Mouse (Mus musculus): ENCODE measurements around the gene Arhgef10l. TPM values are rescaled to one million over a fixed set of nuclear protein-coding genes. Genes with fewer than 3 reads are reported as not detected.

Gene Arhgef10l
- 10 to 100 TPM; 45.5 to 60.7 TPM for total RNA-seq (2021)
- long read RNA-seq, full-length matches to known transcripts = 9 of 37 reads
- long read RNA-seq, partial matches to known transcripts = 15 of 37 reads
- long read RNA-seq, other reads (novel, unspliced or antisense) = 13 of 37 reads

DNA sequence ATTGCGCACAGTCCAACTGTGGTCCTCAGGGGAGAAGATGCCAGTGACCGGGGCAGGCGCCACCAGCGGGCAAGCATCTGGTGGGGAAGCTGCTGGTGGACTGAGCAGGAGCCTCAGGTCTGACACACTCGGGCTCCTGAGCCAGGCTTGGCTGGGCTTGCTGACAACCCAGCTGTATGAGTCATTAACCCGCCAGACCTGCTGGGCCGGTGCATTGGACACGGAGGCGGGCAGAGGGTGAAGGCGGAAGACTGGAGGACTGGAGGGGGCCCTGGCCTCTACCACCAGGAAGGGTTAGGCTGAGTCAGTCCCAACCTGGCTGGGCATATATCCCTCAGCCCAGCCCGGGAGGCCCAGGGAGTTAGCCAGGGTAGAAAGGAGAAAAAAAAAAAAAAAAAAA, at the start of gene Arhgef10l:
Gene Arhgef10l (minus strand): TSS at position 253 of the 400 bp plus-strand sequence.
- no peak for DNase-seq (ENCODE audit: low spot score in 2 of 2)

DNA sequence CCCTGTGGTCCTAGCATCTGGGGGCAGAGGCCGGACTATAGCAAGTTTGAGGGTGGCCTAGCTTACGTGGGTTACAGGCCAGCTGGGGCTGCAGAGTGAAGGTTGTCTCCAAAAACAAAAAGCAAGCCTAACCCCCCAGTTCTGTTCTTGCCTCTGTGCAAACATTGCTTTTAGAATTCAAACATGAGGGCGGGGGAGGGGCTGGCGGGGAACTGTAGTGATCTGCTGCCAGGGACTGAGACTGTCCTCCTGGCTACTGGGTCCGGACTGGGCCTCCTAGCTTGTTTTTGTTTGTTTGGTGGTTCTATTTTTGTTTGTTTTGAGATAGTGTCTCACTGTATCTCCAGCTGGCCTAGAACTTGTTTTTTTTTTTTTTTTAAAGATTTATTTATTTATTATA, 48.8 kb upstream of the Arhgef10l start:
- DNase-seq (ENCODE audit: low spot score in 2 of 2) = no peak

DNA sequence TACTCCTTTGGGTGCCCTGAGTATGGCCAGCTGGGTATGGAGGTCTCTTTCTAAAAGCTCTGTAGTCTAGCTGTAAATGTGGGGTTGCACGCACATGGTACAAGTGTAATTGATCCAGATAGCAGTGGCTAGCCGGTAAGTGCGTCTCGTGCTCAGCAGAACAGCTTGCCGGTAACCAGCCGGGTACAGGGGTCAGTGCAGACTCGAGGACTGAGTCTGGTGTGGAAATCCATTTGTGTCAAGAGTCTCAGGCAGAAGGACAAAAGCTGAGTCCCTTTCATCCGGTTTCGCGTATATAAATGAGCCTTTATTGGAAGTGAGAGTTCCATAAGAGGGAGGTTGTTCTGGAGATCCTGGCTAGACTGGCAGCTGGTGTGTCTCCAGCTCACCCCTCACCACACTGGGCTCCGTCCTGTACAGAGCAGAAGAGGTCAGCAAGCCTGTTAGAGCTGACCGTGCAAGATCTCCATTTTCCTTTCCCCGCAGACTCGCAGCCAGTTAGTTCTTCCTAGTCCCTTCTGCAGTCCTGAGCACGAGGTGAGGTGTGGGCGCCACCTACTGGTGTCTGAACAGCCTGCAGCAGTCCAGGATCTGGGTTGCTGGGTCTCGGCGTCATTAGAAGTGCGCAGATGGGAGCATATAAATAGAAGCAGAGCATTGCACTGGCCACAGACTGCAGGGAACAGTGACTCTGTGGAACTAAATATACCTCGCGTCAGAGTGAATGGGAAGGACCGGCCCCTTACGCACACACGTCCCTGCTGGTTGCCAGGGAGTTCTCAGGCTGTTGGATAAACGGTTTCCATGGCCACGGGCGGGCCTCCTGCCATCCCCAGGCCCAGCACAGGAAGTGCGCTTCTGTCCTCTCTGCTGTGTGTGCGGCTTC, 47.9 kb upstream of the Arhgef10l start:
- peak; percentile 98 to 99 for DNase-seq (ENCODE audit: low spot score in 2 of 2)

DNA sequence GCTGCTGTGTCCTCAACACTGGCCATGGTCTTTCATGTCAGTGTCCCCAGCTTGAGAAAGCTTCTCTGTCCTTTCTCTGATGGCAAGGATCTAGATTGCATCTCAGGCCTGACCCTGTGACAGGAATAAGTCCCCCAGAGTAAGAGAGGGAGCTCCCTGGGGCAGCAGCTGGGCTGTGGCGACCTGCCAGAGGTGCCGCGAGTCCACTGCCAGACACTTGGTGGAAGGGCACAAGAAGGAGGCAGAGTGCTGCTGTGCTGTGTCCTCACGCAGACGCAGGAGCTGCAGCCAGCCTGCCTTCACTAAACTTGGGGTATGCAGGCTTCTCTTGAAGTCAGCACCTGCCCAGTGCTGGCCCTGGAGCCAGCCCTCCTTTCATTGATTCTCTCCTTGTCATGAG, 45.5 kb upstream of the Arhgef10l start:
- DNase-seq (ENCODE audit: low spot score in 2 of 2) = peak in 1 of 2 experiments; percentile 37

DNA sequence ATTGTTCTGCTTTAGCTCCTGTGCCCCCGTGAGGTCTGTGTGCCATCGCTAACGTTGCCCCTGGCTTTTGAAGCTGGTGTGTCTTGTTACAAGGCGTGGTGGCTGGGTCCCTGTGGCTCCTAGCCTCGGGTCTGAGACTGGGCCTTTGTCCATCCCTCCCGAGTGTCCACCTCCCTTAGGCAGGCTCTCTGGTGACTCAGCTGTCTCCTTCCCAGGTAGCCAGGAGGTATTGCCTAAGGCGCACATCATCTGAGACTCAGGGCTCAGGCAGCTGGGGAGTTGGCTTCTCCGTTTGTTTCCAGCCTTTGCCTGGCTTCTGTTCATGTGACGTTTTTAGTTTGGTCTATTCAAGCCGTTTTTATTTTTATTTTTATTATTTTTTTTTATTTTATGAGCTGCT, 45.0 kb upstream of the Arhgef10l start:
- DNase-seq (ENCODE audit: low spot score in 2 of 2) = no peak

DNA sequence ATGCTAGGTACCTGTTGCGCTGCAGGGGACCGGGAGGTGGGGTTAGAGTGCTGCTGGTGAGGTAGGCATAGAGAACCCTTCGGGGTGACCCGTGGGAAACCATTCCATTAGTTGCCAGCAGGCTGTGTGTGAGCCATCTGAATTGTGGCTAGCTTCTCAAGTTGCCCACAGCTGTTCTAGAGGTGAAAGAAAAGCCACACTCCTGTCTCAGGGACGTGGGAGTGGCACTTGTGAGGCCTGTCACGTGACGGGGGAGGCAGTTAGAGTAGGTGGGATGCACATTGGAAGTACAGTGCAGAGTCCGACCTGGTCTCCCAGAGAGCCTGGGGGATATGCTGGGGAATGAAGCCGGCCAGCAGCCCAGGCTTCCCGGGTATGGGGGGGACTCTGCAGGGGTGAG, 43.8 kb upstream of the Arhgef10l start:
- no peak for DNase-seq (ENCODE audit: low spot score in 2 of 2)

DNA sequence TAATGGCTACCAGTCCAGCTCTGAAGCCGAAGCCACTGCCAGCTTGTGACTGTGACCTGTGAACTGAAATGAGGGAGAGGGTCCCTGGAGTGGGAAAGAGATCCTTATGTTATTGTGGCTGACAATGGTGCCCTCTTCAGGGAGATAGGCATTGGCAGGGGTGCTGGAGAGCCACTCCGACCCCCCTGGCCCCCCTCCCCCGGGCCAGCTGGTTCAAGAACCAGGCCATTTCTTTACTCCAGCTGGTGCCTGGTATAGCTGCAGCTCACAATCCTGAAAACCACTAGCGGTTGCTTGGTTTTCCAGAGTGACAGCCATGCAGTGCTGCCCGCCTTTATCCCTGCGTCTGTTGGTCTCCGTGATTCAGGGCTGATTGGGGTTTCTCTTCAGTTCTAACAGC, 43.3 kb upstream of the Arhgef10l start:
- no peak for DNase-seq (ENCODE audit: low spot score in 2 of 2)

DNA sequence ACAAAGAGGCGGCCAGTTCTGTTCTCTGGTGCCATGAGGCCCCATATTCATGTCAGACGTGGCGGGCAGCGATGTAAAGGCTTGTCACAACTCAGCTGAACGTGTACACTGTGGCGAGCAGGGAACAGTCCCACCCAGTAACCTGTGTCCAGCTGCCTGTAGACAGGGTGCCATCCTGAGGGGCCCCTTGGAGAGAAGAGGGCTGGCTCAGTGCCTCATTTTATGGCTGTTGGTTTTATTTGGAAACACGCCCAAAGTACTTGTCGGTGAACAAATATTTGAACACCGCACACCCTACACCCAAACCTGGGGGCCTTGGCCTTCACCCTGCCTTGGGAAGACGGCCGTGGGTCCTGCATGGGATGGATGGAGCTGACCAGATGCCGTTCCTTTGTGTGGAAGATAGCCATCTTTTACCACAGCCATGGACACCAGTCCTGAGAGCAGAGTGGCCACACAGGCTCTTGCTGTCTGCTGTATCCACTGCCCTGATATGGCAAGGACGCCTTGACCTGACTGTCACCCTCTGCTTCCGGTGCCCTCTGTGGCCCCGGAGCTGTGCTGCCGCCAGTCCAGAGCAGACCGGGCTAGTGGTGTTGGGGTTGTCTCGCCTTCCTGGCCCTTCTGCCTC, 42.6 kb upstream of the Arhgef10l start:
- no peak for DNase-seq (ENCODE audit: low spot score in 2 of 2)

DNA sequence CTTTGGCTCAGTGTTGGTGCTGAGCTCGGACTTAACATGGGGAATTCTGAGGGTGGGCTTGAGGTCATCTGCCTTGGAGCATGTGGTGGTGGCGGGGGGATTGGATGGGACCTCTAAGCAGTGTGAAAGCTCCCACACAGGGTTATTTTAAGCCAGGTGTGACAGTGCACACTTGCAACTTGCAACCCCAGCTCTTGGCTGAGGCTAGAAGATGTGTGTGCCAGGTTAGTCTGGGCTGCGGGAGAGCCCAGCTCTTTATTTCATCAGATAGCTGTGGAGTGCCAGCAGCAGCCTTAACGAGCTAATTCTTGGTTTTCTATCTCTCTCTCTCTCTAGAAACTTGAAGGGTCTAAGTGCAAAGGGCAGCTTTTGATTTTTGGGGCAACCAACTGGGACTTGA, 41.8 kb upstream of the Arhgef10l start:
- DNase-seq (ENCODE audit: low spot score in 2 of 2) = no peak

DNA sequence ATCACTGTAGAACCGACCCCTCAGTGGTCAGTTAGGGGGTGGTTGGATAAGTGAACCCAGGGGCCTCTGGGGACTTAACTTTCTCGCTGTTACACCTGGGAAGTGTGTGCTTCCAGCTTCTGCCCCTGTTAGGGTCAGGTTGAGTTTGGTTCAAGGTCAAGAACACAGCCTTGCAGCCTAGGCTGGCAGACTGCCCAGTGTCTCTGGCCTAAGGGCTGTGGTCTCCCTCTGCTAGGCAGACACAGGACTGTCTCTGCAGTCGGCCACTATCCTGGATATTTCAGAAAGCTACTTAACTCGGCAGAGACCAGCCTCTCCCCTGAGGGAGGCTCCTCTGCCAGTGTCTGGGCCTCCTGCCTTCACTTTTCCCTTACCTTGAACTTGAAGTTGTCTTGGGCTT, 38.4 kb upstream of the Arhgef10l start:
- peak in 1 of 2 experiments; percentile 23 for DNase-seq (ENCODE audit: low spot score in 2 of 2)

DNA sequence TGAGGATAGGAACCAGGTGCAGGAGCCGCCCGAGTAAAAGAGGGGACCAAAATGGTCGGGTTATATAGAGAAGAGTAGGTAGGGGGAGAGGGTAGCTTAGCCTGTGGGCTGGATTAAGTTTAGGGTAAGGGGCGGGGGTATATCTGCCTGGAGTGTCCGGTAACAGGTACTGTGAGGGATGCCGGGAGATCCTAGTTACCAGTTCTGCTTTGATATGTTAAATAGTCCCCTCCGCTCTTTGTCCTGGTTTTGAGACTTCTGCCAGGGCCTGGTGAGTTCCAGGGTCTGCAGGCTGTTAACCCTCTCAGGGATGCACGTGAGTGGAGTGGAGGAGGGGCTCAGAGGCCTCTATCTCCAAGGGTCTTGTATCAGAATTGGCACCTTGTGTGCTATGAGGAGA, 37.8 kb upstream of the Arhgef10l start:
- DNase-seq (ENCODE audit: low spot score in 2 of 2) = peak in 1 of 2 experiments; percentile 12

DNA sequence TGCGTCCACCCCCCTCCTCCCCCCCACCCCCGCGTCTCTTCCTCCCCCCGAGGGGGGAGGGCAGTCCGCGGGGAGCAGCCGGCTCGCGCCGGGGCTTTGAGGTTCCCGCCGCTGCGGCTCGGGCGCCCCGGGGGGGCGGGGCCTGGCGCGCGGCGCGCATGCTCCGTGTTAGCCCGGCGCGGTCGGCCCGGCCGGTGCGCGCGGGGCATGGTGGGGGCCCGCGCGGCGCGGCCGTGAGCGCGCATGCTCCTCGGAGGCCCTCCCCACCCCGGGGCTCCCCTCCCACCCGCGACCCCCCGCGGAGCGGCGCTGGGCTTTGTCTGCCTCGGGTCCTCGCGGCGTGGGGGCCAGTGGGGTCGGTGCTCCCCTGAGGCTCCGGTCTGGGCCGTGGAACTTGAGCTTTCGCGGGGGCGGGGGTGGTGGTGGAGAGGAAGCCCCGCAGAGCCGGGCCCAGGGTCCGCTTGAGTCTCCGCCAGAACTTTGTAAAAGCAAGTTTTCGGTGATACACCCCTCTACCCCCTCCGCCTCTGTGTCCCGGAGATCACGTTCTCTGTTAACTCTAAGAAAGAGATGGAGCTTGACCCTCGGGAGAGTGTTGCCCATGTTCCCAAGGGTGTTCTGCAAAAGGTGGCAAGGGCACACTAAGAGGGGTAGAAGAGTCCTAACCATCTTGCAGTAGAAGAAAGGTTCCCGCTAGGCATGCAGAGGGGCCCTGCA, 37.0 kb upstream of the Arhgef10l start:
- peak; percentile 73 to 86 for DNase-seq (ENCODE audit: low spot score in 2 of 2)

DNA sequence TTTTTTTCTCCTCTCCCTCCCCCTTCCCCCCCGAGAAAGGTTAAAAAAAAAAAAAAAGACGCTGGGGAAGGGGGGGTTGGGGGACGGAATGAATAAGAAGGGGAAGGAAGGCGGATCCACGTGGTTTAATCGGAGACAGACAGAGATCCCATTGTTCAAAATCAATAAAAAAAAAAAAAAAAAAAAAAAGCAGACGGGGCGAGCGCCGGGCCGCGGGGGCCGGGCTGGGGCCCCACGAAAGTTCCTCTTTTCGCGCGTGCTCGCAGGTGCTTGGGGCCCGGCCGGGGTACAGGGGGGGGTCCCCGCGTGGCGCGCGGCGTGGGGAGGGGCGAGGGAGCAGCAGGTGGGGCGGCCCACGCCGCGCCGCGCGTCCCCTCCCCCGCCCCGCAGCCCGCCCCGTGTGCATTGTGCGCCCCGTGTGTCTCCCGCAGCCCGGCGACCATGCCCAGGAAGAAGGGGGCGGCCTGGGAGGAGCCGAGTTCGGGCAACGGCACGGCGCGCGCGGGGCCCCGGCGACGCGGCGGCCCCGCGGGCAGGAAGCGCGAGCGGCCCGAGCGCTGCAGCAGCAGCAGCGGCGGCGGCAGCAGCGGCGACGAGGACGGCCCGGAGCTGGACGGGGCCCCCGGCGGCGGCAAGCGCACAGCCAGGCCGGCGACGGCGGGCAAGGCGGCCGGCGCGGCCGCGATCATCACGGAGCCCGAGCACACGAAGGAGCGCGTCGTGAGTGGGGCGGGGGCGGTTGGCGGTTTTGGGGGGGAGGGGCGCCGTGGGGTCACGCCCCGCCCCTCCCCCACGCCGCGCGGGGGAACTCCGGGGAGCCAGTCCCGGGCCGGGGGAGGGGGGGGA, 36.1 kb upstream of the Arhgef10l start:
- DNase-seq (ENCODE audit: low spot score in 2 of 2) = peak in 1 of 2 experiments; percentile 59

DNA sequence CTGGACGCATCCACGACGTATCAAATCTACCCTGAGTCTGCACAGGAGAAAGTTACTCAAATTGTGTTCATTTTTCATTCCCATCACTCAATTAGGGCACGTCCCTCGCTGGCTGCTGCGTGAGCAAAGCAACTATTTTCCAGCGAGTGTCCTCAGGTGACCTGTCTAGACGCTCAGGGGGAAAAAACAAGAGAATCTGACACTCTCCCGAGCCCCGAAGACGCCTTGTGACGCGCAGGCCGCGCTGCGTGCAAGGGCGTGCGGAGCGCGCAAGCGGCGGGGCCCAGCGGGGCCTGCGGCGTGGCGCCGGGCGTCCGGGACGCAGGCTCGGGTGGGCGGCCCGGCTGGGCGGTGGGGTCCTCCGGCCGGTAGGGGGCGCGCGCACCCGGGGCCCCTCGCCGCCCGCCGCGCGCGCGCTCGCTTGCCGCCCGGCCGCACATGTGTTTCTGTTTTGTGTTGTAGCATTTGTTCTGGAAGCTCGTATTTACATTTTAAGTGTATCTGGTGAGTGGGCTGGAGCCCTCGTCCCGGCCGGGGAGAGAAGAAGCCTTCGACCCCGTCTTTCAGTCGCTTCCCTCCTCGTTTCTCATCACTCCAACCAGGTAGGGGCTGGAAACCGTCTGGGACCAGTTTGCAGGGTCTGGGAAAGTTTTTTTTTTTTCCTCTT, 35.4 kb upstream of the Arhgef10l start:
- peak; percentile 71 to 83 for DNase-seq (ENCODE audit: low spot score in 2 of 2)

DNA sequence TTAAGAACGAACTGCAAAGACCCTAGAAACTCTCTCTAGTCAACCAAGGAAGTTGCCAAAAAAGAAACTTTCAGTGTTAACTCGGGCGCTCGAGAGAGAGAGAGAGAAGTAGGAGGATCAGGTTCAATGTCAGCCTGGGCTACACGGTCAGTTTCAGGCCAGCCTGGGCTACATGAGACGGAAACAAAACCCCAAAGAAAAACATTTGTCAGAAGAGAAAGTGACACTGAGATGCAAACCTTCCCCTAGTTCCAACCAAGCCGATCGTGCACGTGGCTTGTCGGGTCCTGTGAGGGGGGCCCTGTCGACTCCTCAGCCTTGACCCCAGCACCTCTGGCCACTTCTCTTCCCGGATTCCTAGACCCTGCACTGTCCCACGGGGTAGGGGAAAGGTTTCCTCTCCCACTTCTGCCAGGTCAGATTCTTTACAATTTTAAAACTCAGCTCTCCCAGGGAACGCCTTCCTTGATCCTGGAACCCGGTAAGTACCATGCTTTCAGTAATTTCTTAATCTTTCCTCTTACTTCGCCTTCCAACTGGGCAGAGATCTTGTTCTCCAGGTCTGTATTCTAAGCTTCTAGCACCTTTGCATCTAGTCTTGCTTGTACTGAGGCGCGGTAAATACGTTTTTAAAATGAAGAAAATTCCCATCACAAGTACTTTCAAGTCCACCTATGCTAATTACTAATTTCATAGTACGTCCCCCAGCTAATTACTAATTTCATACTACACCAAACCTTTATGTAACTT, 34.6 kb upstream of the Arhgef10l start, which contains the start of gene Rcc2:
Gene Rcc2 (plus strand): TSS at position 273 of the 750 bp plus-strand sequence.
- peak in 1 of 2 experiments; percentile 19 for DNase-seq (ENCODE audit: low spot score in 2 of 2)

DNA sequence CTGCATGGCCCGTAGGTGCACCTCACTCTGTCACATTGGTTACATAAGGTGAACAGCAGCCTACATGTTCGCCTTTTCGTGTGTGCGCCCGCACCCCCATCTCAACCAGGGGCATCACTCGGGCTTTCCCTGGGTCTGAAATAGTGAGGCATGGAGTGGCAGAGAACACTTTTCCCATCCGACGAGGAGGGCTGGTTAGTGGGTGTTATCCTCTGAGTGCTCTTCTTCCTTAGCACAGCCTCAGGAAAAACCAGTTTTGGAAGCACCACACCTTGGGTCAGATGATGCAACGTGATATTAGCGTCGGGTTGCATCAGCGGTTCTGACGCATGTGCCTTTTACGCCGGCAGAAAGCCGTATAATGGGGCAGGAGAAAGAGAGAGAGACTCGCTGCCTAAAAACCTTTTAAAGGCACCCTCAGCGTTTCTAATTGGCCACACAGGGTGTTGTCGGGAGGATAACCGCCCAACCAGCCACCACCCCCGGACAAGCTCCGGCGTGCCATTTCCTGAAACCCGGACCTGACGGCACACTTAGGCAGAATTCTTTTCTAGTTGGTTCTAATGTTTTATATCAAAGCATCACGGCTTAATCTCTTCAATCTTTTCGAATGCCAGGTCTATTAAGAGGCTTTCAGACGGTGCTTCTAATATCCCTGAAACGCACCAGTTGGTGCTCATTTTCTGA, 33.8 kb upstream of the Arhgef10l start:
- peak; percentile 59 to 65 for DNase-seq (ENCODE audit: low spot score in 2 of 2)

DNA sequence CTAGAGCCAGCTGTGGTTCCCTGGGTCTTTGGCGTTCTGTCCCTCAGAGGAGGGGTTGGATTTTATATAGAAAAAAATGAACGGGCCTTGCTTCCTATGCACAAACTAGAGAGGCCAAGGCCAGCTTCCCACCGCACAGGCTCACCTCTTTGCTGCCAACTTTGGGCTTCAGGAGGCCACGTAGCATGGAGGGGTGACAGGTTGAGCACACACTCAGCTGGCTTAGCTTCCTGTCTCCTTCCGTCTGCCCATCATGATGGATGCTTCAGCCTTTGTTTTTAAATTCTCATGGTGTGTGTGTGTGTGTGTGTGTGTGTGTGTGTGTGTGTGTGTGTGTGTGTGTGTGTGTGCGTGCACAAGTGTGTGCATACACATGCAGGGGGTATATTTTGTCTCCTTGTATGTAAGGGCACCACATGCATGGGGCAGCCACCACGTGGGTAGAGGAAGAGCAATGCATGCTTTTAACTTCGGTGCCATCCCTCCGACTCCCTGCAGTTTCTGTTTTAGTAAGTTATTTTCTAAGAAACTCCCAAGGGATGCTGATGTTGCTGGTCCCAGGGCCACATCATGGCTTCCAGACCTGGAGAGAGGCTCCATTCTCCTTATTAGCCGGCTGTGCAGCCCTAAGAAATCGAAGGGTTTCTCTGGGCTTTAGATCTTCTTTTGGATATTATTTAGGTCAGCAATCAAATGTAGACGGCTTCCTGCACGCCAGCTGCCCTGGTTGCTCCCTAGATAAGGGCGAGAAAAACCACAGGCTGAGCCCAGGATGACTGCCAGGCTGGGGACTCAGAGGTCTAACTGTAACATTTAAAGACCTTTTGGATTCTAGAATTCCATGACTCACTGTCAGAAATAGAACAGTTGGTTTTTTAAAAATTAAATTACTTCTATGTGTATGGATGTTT, 30.1 kb upstream of the Arhgef10l start:
- no peak for DNase-seq (ENCODE audit: low spot score in 2 of 2)

DNA sequence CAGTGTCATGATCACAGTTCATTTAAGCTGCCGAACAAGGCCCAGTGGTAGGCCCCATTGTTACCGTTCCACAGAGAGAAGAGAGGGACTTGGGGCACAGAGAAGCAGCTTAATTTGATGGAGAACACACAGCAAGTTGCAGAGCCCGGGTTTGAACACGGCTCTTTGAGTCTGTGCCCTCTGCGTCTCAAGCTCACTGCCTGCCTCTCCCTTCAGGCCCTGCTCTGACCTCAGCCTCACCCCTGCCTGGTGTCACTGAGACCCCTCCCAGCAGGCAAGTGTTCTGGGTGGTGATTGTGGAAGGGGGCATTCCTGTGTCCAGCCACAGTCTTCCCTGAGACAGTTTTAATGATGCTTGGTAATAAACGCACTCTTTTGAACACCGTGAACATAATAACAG, 29.3 kb upstream of the Arhgef10l start:
- DNase-seq (ENCODE audit: low spot score in 2 of 2) = no peak
